Mouse (Mus musculus) left cerebral cortex, adult 8-10 months (tissue): ENCODE results near the gene Bcar3. TPM values are rescaled to one million over a fixed set of nuclear protein-coding genes. Genes with fewer than 3 reads are reported as not detected.

Experiments
- DNase-seq, 2 experiments: peaks; one replicate each; pipeline ENCODE4 v3.0.0; 2022; ENCODE audit warnings: low spot score in 2 of 2
- total RNA-seq, 4 experiments: library from RNA; stranded (reverse); gene quantifications; 2 replicates each; pipeline ENCODE4 v1.2.4; 2022

The Bcar3 gene
- total RNA-seq, 4 experiments from 2014 or later: 13.1 to 18.8 (median 16.8) TPM

DNA sequence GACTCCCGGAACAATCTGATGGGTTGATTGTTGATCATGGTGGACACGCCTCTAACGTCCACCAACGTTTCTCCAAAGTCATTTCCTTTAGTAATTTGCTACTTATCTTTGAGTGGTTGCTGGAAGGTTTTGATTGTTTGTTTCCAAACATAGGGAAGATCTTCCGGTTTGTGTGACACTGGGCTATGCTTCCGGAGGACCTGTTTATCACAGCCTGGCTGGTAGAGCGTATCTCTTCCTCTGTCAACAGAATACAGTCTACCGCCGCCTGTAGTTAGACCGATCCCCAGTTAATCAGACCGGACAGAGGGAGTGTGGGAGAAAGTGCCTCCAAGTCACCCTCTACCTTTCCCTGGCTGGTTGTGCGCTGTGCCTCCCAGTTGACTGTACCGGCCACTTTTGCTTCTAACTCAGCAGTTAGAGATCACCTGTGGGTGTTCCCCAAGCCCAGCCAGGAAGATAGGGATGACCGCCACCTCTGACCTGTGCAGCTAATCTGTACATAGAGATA, 216.4 kb downstream of the Bcar3 start:
- no peak for DNase-seq

DNA sequence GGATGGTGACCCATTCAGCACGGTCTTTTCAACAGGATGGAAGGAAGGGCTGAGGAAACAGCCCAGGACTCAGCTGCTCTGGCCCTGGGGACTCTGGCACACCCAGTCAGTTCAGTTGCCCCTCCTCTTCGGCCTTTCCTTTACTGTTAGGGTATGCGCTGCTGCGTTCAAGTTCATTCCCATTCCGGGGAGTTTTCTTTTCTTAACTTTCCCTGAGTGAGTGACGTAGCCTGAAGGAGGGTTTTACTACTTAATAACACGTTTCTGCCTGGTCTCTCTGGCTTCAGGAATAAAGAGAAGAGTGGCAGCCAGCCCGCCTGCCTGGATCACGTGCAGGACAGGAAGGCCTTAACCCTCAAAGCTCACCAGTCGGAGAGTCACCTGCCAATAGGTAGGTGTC, 217.0 kb downstream of the Bcar3 start:
- no peak for DNase-seq

DNA sequence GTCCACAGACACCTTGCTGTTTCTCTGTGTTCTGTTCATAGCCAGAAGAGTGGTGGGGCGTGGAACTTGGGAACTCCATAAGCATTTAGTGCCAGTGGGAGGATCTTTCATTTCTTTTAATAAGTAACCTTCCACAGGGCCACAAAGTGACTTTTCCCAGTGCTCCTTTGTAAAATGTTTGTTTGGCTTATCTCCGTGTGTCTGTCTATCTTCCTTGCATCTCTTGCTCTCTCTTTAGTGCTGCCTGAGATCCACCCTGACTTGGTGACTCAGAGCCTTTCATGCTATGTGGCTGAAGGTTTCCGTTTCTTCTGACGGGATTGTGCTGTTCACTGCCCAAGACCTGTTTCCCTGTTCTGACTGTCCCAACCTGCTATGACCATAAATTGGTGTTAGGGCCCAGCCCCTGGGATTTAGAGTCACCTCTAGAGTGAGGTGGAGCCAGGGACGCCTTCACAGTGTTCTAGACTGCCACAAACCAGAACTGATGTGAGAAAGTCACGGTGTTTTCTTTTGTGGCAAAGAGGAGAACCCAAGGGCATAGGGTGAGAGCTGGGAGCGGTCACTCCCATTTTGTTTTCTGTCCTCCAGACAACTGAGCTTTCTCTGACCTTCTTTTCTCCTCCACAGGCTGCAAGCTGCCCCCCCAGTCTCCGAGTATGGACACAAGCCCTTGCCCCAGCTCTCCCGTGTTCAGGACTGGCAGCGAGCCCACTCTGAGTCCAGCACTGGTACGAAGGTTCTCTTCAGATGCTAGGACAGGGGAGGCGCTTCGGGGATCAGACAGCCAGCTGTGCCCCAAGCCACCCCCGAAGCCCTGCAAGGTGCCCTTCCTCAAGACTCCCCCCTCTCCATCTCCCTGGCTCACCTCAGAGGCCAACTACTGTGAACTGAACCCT, 218.0 kb downstream of the Bcar3 start:
- no peak for DNase-seq

DNA sequence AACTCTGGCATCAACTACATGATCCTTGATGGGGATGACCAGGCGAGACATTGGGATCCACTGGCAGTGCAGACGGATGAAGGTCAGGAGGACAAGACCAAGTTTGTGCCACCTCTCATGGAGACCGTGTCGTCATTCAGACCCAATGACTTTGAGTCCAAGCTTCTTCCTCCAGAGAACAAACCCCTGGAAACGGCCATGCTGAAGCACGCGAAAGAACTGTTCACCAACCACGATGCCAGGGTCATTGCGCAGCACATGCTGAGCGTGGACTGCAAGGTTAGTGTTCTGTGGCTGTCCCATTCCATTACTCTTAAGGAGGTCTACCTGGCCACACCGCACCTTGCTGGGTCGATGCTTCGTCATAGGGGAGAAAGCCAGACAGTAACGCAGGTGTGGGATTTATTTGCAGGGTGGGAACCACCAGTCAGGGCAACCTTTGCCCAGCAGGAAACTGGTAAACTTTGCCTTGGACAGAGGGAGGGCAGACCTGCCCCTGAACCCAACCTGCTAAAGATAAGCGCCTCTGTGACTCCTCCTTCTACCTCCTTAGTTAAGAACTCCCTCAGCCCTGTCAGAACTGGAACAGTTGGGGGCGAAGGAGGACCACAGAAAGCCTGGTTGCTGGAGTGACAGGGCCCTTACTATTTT, 218.9 kb downstream of the Bcar3 start:
- no peak for DNase-seq

DNA sequence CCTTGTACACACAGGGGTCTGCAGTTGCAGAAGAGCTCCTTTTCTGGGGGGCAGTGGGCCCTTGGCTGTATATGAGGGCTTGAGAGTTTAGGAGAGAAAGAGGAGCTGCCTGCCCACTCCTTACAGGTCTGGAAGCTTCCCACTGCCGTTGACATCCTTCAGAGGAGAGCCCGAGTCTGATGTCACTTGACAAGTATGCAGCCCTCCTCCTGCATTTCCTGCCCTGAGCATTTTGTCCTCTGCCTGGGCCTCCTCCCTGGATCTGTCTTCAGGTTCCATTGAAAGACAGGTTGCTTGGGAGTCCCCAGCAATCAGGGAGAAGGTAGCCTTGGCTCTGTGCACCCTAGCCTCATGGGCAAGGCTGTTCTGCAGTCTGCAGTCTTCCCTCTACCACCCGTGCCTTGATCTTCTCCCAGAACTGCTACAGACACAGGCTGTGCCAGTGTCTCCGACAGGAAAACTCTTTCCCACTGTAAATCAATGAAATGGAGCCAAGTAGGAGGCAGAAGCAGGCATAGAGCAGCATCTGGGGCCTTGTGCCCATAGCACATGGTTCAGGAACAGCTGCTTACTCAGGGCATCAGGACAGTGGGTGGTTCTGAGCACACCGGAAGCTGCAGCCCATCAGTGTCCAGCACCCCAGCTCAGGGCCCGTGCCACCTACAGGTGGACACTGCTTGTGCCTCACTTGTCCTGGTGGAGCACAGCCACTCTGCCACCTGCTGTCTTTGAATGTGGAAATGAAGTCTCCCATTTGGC, 221.8 kb downstream of the Bcar3 start:
- DNase-seq: no peak

DNA sequence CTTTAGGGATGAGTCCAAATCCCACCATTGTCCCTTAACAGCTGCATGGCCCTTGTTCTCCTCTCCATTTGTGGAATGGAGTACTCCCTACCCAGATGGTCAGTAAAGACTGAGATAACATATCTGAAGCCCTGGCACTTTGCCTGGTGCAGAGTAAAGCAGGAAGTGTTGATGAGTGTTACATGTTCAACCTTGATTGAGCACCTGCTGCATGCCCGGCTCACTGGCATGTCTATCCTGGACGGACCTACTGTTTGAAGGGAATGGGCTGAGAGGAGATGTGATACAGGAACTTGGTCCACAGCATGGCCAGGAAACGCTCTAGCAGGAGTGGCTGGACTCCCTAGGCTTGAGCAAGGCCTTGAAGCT, 222.4 kb downstream of the Bcar3 start:
- no peak for DNase-seq

DNA sequence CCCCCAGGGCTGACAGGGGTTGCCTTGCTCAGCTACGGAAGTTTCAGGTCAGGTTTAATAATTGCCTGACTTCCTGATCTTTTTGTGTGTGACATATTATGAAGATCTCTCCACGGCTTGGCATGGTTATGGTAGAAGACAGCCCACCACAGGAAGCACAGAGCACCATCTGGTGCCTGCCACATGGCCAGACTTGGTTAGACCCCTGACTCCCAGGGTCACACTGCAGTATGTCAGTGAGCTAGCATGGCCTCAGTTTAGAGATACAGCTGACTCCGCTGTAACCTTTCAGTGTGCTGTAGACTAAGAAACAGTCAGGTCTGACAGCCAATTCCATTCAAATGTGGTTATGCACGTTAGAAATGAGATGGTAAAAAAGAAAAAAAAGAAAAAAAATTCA, 223.8 kb downstream of the Bcar3 start:
- no peak for DNase-seq

DNA sequence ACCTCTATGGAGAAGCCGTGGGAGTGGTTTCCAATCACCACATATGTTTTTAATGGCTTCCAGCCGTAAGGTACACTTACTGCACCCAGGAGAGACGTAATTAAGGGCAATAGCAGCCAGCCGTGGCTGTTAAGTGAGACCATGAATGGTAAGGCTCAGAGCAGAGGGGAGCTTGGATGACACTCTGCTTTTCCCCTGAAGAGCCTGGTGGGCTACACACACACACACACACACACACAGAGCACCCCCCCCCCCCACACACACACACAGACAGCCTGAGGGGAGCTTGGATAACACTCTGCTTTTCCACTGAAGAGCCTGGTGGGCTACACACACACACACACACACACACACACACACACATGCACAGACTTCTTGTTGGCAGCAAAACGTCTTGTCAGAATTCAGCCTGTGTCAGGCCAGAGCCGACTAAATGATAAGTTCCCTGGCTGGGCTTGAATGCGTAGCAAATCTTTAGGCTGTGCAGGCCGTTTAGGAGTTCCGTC, 224.3 kb downstream of the Bcar3 start:
- DNase-seq: no peak

DNA sequence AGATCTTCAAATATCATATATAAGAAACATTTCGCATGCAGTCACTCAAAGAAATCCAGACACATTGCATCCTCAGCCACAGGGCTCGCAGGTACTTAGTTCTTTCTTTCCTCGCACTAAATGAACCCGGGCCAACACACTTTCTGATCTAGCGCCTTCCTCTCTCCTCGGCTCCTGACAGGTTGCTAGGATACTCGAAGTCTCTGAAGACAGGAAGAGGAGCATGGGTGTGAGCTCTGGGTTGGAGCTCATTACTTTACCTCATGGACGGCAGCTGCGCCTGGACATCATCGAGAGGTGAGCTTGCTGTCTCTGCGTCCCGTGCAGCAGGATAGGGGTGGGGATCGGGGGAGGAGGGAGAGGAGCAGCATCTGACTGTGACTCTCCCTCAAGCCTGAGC, 225.1 kb downstream of the Bcar3 start:
- DNase-seq: no peak

DNA sequence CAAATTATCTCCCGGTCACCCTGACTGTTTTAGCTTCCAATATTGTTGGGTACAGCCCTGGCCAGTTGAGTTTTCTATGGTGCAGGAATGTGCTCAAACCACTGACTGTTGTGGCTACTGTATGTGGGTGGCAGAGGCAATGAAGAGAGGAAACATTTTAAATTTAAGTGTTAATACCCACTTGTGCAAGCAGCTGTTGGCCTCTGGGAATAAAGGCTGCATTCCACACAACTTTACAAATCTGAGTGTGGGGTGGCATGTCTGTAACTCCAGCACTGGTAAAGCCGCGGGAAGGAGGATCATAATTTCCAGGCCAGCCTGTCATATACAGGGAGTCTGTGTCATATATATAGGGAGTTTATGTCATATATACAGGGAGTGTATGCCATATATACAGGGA, 226.4 kb downstream of the Bcar3 start:
- no peak for DNase-seq

DNA sequence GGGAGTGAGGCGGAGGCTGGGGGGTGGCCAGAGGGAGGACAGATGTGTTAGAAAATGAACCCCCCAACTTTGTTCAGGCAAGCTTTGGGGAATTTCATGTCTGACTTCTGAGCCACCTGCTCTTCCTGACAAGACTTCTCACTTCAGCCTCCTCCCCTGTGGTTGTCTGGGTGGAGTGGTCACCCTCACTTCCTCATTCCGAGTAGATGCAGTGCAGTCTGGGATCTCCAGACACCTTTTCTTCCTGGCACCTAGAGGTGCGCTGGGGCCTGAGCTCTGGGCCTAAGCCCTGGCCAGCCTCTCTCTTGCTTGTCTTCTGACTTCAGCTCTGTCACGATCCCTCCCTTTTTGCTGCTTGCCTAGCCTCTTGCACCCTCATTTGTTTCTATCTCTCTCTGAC, 226.9 kb downstream of the Bcar3 start:
- DNase-seq: no peak

DNA sequence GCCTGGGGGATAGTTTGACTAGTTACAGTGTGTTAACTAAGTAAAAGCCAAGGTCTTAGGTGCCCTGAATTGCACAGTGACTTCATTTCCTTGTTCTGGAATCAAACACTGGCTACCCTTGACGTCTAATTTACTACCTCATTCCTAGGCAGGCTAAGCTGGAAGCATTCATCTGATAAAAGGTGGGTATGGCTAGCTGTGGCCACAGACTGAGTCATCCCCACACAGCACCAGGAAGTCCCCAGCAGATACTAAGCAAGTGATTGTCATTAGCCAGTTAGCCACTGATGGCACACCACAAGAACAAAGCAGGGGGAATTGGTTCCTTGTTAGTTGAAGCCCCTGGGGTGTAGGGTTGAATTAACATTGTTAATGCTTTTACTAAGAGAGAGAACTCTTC, 227.4 kb downstream of the Bcar3 start:
- DNase-seq: no peak

DNA sequence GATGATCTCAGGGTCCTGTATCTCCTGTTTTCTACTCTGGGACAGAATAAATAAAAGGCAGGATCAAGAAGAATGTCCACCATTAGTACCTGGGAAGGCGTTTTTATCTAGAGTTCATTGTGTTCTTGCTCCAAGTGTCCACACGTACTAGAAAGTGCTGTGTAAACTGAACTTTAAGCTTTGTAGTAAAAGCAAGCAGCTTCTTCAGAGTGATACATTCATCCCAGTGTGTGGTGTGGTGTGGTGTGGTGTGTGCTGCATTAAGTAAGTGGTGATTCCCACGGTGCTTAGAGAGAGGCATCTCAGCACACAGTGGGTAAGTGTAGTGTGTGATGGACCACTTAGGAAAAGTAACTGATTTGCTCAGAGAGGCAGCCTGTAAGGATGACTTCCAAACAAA, 234.5 kb downstream of the Bcar3 start:
- no peak for DNase-seq

DNA sequence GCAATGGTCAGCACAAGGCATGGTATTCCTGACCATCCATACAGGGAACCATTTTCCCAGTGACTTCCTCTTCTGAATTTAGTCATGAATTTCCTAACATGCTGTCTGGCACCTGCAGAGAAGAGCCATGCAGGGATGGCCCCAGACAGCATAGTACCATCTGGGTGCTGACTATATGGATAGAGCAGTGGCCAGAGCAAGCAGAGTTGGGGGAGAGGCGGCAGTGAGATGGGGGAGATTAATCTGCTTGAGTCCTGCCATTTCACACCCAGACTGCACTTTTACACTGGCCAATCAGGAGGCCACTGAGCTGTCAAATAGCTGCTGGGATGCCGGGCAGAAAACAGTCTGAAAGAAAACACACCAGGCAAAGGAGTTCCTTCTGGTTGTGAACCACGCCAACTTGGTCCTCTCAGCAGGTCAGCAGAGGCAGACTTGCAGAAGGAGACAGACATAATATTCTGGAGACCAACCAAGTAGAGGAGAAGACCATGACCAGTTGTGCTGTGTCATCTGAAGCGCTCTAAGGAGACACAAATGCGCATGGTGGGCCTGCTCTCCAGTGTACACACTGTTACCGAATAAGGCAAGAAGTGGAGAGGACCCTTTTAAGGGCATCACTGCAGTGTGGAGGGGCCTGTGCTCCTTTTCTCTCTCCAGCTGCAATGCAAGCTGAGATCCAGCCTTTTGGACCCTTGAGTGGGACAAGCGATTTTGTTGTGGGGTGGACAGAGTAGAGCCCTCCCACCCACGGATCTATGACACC, 242.2 kb downstream of the Bcar3 start:
- no peak for DNase-seq

DNA sequence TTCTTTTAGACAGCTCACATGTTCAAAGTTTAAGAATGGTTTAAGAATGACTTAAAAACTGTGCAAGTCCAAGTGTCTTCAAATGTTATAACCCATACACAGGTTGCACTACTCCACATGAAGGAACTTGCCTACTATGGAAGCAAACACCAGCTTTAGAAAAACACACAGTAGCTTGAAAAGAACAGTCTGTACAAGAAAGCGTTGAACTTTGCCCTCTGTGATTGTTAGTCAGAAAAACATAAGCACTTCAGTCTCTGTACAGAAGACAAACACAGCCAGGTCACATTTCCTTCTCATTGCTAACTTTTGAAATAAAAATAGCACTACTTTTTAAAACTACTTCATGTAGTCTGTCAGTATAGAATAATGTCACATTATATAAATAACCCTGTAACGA, 244.9 kb downstream of the Bcar3 start:
- DNase-seq: no peak

DNA sequence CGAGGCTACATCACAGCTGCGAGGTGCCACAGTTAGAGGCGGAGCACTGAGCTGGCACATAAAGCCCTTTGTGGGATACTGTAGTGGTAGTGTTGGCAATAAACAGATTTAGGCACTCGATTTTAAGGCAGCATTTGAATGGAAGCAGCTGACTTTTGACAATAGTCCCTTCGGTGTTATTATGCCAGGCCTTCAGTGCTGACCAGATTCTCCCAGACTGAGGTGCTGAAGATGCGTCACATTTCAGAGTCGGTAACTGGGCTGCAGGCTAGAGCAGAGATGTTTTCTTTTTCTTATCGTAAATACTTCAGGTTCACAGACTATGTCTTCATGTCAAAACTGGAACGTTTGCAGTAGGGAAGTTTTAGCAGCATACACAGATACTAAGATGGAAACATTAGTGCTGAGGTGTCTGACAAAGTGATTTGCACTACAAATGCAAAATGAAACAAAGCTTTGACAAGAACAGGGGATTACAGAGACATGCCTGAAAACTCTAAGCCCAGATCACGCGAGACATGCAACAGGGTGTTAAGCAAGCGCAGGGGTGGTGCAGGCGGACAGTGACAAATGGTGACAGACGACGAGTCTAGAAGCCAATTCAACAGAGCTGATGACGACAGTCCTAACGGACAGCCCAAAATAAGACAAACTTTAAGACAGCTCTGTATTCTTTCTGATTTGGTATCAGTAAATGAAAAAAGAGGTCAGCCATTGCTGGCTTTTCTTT, 246.2 kb downstream of the Bcar3 start:
- no peak for DNase-seq

DNA sequence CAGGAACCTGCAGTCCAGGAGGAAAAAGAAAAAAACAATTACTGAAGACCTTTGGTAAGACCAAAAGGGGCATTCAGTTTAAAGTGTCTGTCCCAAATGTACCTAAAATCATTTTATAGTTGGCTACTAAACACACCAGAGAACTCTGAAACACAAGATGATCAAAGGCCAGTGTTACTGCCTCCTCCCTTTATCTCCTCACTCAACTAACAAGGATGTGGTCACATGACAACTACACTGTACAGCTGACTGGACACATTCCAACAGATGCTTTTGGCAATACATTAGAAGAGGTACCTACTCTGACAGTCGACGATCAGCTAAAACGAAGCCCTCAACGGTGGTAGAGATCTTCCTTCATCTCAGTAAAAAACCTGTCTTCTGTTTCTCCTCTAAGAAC, 247.0 kb downstream of the Bcar3 start:
- no peak for DNase-seq

DNA sequence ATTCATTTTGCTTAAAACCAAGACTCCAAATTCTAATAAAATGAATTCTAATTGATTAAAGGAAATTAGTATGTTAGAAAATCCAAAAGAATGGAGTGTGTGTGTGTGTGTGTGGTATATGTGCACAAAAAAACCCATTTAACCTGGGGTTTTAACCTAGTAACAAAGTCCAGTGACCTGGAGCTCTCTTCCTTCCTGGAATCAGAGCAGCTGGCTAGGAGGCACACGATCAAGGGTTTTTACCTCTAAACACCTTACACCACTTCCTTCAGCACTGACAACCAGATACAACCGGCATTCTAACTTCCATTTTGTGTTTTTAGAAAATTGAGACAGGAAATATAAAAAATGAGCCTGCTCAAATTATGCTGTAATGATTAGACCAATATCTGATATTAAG, 251.4 kb downstream of the Bcar3 start:
- DNase-seq: no peak

DNA sequence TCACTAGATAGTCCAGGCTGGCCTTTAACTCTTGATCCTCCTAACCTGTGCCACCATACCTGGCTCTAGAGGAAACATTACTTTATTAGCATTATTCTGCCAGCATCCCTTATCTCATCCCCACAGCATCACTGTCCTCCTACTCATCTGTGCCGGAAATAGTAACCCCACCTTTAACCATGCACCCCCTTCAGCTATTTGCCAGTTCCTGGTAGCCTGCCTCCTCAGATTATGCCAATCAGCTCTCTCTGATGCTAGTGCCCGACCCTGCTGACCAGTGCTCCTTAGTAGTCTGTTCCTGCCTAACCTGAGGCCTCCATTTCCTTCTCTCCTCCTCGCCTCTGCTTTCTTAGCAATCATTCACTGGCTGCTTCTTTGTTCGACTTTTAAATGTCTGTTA, 253.5 kb downstream of the Bcar3 start:
- DNase-seq: no peak

DNA sequence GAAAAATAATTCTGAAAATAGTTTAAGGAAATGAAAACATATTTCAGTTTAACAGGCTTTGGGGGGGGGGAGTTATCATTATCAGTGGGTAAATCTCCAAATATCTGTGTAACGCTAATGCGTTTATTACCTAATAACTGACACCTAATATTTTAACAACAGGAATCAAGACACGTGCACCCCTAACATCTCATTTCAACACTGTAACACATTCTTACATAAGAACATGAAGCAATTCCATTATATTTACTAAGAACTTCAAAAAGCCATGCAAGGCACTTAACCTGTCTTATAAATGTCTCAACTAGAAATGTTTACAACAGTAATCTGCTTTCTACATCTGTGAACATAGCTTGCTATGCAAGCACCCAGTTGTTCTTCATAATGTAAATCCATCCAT, 257.2 kb downstream of the Bcar3 start:
- DNase-seq: no peak

DNA sequence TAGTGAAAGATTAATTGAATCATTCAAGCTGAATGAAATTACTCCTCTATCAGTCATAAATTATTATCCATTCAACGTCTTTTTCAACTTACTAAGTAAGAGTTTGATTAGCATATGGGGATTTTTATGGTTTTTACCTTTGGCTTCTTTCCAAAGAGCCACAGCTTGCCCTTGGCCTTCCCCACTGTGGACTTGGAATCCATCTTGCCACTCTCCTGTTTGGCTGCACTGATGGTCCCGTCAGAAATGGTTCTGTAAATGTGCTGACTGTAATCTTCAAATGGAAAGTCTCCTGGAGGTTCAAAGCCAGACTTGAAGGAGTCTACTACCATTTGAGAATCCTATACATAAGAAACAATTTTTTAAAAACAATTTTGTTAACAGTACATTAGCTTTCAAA, 263.8 kb downstream of the Bcar3 start:
- no peak for DNase-seq
